Mouse (Mus musculus) limb, embryonic 11.5 days (tissue): Measurements from ENCODE around the gene Itsn2. TPM values are rescaled to one million over a fixed set of nuclear protein-coding genes. Genes with fewer than 3 reads are reported as not detected.

Source experiments
- ATAC-seq: fragments of 200-750 bp; cut with Nextera tagmentation; 2 replicates; pipeline ENCODE4 v1.8.0; 2017; ENCODE audit warnings: low read depth; ENCODE audit not compliant: insufficient number of reproducible peaks, low FRiP score, low TSS enrichment
- DNase-seq: peaks from one replicate; pipeline ENCODE4 v3.0.0-alpha.2; 2015; ENCODE audit warnings: low spot score
- H3K27ac ChIP-seq: fragments of 300-500 bp; sonication (generic); replicated peaks from 2 replicates; pipeline ENCODE4 v1.5.1; 2014; ENCODE audit warnings: low read depth, mild to moderate bottlenecking, low read length
- H3K27me3 ChIP-seq: fragments of 300-500 bp; sonication (generic); 2 replicates; pipeline ENCODE4 v1.6.1; 2014; ENCODE audit warnings: mild to moderate bottlenecking, low read length, mixed read lengths; ENCODE audit not compliant: control insufficient read depth, insufficient read depth
- H3K36me3 ChIP-seq: fragments of 300-500 bp; sonication (generic); 2 replicates; pipeline ENCODE4 v1.6.1; 2014; ENCODE audit warnings: mild to moderate bottlenecking, low read length, moderate library complexity, mixed read lengths; ENCODE audit not compliant: control insufficient read depth, insufficient read depth
- H3K4me1 ChIP-seq: fragments of 300-500 bp; sonication (generic); 2 replicates; pipeline ENCODE4 v1.6.1; 2014; ENCODE audit warnings: low read length, mixed read lengths; ENCODE audit not compliant: control insufficient read depth, insufficient read depth
- H3K4me2 ChIP-seq: fragments of 300-500 bp; sonication (generic); 2 replicates; pipeline ENCODE4 v1.6.1; 2014; ENCODE audit warnings: low read depth, mild to moderate bottlenecking, moderate library complexity; ENCODE audit not compliant: severe bottlenecking
- H3K4me3 ChIP-seq: fragments of 300-500 bp; sonication (generic); 2 replicates; pipeline ENCODE4 v1.5.1; 2014; ENCODE audit warnings: low read depth, low read length
- H3K9ac ChIP-seq: fragments of 300-500 bp; sonication (generic); 2 replicates; pipeline ENCODE4 v1.6.1; 2014; ENCODE audit warnings: mild to moderate bottlenecking, low read length
- H3K9me3 ChIP-seq: fragments of 300-500 bp; sonication (generic); 2 replicates; pipeline ENCODE4 v1.6.1; 2016; ENCODE audit warnings: low read length; ENCODE audit not compliant: control insufficient read depth
- WGBS: fragments of 180-500 bp; shearing (Covaris S2); extraction: QIAGEN DNeasy Blood & Tissue Kit; methylation state at CpG from one replicate; pipeline ENCODE4 v1.1.7; 2014; 5-methylcytosine and 5-hydroxymethylcytosine counted together
- polyA plus RNA-seq: library from polyadenylated mRNA; unstranded; fragments of >200 nt; fragmentation: Nextera tagmentation; extraction: Ambion mirVana; gene quantifications from 2 replicates; pipeline ENCODE4 v1.2.1, GENCODE M21; 2014

Gene Itsn2
- polyA plus RNA-seq, 1 experiment from 2014 or later = 28.4 TPM

DNA sequence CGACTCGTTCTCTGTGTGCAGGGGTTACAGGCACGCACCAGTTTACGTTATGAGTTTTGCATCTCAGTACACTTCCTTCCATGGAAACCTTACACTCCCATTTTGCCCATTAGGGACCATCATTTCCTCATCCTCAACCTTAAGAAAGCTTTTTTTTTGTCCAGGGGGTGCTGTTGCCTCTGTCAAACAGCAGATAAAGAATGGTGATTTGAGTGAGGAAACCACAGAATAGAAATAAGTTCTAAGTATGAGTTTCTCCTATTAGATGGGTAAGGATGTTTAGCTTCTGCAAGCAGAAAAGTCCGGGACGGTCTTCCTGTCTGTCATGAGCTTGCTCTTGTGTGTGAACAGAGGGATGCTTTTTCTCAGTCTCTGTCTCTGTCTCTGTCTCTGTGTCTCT lies 413 bp upstream of the Itsn2 start:
- ATAC-seq (no peak), DNase-seq (no peak)
- no peaks in the 10 kb centered on the region for H3K36me3 ChIP-seq
- no peaks in the 10 kb centered on the region for H3K4me1 ChIP-seq
- H3K4me3 ChIP-seq = peak overlapping the region; percentile 70; the same call in 1 of the 2 replicates
- no peaks in the 10 kb centered on the region for H3K27me3 ChIP-seq
- peak overlapping the region; percentile 83; the same call in 1 of the 2 replicates for H3K4me2 ChIP-seq
- WGBS = 70% methylated on average over 6 of the region's 6 CpGs
- no peaks in the 10 kb centered on the region for H3K9me3 ChIP-seq
- no peak overlapping the region for H3K27ac ChIP-seq
- H3K9ac ChIP-seq = peak overlapping the region; percentile 78

DNA sequence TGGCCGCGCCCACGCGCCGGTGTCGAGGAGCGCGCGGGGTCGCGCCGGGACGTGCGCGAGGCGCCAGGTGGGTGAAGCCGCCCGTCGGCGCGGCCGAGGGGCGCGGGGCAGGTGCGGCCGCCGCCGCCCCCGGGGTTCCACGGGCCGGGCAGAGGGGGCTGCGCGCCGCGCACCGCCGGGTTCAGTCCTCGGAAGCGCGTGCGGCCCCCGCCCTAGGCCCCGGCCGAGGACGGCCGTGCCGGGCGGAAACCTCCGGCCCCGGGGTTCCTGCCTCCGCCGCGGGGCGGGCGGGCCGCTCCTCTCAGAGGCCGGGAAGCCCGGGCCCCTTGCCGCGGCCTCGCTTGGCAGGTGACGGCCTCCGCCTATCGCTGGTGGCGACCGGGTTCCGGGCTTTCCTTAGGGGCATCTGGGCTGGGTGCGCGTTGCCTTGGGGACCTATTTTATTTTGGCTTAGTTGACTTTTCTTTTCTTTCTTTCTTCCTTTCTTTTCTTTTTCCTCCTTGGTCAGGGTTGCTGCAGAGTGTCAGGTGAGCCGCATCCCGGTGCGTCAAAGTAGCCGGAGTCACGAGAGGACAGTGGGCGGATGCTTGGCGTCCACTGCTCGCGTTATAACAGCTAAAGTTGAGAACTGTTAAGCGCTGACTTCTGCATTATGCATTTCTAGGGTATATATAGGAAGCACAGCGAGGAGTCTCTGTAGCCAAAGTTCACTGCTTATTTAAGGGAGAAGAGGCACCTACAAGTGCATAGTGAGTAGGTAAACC lies 910 bp downstream of the Itsn2 start:
- DNase-seq (peak; percentile 52), ATAC-seq (peak; percentile 74)
- Histone ChIP-seq H3K27ac (no peak overlapping the region; the same call in 1 of the 2 replicates), H3K36me3 (no peaks in the 10 kb centered on the region), H3K4me1 (no peaks in the 10 kb centered on the region), H3K9me3 (no peaks in the 10 kb centered on the region), H3K27me3 (no peaks in the 10 kb centered on the region), H3K4me3 (peak overlapping the region; percentile 70), H3K4me2 (peak overlapping the region; percentile 83), H3K9ac (peak overlapping the region; percentile 78)
- under 1% methylated on average over 57 of the region's 80 CpGs for WGBS

DNA sequence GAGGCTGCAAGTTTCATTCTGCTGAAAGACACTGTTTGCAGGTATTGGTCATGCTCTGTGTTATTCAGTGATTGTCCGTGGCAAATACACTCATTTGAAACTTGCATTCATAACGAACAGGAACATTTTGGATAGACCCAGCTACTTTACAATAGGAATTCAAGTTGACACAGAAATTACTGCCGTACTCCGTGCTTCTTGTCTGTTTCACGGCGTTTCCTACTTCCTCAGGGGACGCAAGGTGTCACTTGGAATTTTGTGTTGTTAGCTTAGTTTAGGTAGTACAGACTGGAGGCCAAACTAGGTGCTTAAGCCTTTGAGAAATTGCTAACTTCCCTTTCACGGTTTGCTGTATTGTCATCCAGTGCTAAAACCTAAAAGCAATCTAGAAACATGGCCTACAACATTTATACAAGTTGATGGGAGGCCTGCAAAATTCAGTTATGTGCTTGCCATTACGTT lies 1.5 kb downstream of the Itsn2 start:
- ATAC-seq (no peak), DNase-seq (no peak)
- Histone ChIP-seq H3K4me3 (peak overlapping the region; percentile 70), H3K36me3 (no peaks in the 10 kb centered on the region), H3K4me2 (peak overlapping the region; percentile 83), H3K27me3 (no peaks in the 10 kb centered on the region), H3K27ac (no peak overlapping the region), H3K4me1 (no peaks in the 10 kb centered on the region), H3K9me3 (no peaks in the 10 kb centered on the region), H3K9ac (no peak overlapping the region; the same call in 1 of the 2 replicates)
- WGBS = 70% methylated on average over 9 of the region's 9 CpGs

DNA sequence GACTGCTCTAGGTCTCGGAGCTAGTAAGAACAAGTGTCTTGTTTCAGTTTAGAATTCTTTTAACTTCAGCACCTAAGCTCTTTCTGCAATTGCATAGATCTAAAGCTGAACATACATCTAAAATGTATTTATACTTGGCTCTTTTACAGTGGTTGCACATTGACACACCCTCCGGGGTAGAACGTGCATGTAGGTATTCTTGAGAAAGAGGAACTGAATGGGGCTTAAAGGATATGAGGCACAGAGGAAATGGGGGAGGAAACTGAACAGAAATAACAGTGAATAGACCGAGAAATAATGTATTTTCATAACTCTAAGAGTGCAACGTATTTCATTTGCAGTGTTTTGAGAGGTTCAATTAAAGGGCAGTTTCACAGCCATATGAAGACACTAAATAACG lies 2.6 kb downstream of the Itsn2 start:
- DNase-seq = no peak
- Histone ChIP-seq H3K4me2 (no peak overlapping the region), H3K4me3 (no peak overlapping the region), H3K4me1 (no peaks in the 10 kb centered on the region), H3K9me3 (no peaks in the 10 kb centered on the region), H3K27ac (no peak overlapping the region), H3K27me3 (no peaks in the 10 kb centered on the region), H3K9ac (no peak overlapping the region), H3K36me3 (no peaks in the 10 kb centered on the region)
- no peak for ATAC-seq
- WGBS = 91% methylated on average over 6 of the region's 6 CpGs

DNA sequence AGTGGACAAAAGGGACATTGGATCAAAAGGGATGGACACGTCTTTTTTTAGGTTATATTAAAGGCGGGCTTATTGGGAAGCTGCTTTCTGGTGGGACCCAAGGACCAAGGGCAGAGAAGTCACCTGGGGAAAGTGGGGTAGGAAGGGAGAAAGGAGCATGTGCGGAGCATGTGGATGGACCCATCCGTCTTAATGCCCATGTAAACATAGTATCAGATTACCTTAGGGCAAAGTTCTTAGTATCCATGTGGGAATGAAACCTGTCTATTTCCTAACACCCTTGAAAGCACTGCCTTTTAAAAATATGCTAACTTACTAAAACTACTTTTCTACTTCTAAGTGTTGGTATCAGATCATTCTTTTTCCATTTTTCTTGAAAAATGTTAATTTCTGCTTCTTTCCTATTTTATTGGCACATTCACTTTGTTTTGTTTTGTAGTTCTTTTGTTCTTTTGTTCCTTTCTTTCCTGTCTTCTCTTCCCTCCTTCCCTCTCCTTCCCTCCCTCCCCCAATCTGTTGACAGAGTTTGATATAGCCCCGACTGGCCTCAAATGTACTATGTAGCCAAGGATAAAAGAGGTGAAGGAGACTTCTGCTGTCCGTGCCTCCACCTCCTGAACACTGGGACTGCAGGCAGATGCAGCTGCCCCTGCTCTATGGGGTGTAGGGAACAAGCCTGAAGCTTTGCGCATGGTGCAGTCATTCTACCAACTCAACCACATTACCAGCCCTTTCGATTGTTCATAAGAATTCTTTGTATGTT lies 6.4 kb downstream of the Itsn2 start:
- Histone ChIP-seq H3K27me3 (no peaks in the 10 kb centered on the region), H3K9me3 (no peaks in the 10 kb centered on the region), H3K9ac (no peak overlapping the region), H3K4me1 (no peaks in the 10 kb centered on the region), H3K4me2 (no peak overlapping the region), H3K36me3 (no peaks in the 10 kb centered on the region), H3K4me3 (no peak overlapping the region), H3K27ac (no peak overlapping the region)
- ATAC-seq (no peak), DNase-seq (no peak)
- WGBS = 59% methylated on average over 8 of the region's 8 CpGs

DNA sequence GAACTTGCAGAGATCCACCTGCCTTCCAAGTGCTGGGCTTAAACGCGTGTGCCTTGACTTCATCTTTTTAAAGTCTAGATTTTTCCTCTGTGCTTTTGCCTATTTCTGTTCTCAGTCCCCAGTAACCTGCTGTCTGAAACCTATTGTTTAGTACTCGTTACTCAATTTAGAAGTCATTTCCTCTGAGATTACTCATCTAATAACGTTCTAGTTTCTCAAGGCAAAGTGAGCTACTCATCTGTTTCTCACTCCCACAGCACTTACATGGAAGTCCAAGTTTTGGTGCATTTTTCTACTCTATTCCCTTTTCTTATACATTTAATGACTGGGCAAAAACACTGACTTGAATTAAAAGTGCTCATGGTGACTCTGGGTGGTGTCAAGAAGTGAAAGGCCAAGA lies 7.3 kb downstream of the Itsn2 start:
- ATAC-seq = no peak
- Histone ChIP-seq H3K27me3 (no peaks in the 10 kb centered on the region), H3K9me3 (no peaks in the 10 kb centered on the region), H3K4me2 (no peak overlapping the region), H3K27ac (no peak overlapping the region), H3K36me3 (no peaks in the 10 kb centered on the region), H3K4me3 (no peak overlapping the region), H3K9ac (no peak overlapping the region), H3K4me1 (no peaks in the 10 kb centered on the region)
- 80% methylated on average over 4 of the region's 4 CpGs for WGBS
- DNase-seq = no peak

DNA sequence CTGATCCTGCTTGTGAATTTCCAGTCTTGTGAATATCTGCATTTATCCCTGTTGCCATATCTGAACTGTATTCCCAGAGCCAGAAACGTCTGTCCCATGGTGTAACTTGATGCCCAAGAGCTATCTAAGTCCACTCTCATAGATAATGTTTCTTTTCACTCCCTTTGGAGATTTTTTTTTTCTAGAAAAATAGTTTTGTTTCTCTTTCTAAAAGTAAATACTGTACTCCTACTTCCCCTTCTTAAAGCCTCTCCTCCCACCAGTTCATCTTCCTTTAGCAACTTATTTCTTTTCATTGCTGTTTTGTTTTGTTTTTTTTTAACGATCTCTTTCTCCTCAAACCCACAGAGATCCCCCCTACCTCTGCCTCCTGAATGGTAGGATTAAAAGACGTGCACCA lies 14.2 kb downstream of the Itsn2 start:
- ATAC-seq (no peak), DNase-seq (no peak)
- WGBS = 56% methylated on average over 3 of the region's 3 CpGs
- H3K4me2 ChIP-seq = no peak overlapping the region
- H3K9ac ChIP-seq = no peak overlapping the region
- H3K4me1 ChIP-seq = no peaks in the 10 kb centered on the region
- H3K36me3 ChIP-seq = no peaks in the 10 kb centered on the region
- no peak overlapping the region for H3K4me3 ChIP-seq
- no peaks in the 10 kb centered on the region for H3K9me3 ChIP-seq
- no peaks in the 10 kb centered on the region for H3K27me3 ChIP-seq
- no peak overlapping the region for H3K27ac ChIP-seq

DNA sequence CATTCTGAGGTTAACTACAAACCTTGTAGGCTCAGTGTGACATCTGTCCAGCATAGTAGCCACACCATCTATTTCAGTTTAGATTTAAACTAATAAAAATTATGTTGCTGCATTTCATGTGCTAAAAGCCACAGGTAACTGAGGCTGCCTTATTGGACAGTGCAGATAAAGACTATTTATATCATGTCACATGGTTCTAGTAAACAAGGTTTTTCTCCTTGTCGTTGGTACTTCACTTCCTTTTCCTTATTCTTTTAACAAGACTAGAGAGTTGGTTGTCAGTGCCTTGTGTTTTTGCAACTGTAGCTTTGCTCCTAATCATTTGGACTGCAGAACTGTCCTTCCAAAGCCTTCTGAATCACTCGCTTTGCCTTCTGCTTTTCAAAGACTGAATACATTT lies 22.3 kb downstream of the Itsn2 start:
- H3K36me3 ChIP-seq = no peaks in the 10 kb centered on the region
- 79% methylated on average over 2 of the region's 2 CpGs for WGBS
- ATAC-seq (no peak), DNase-seq (no peak)
- no peaks in the 10 kb centered on the region for H3K27me3 ChIP-seq
- no peak overlapping the region for H3K9ac ChIP-seq
- H3K4me1 ChIP-seq = no peaks in the 10 kb centered on the region
- no peak overlapping the region for H3K27ac ChIP-seq
- H3K4me2 ChIP-seq = no peak overlapping the region
- no peak overlapping the region for H3K4me3 ChIP-seq
- H3K9me3 ChIP-seq = no peaks in the 10 kb centered on the region
